Mouse (Mus musculus) cerebellum, postnatal 10 days (tissue): ENCODE results near the gene Tfdp1.

Experiments used
- DNase-seq, 2 experiments: peaks; one replicate each; pipeline ENCODE4 v3.0.0; 2021; ENCODE audit warnings: mixed read lengths in 2 of 2

The Tfdp1 gene

GRCm38 (mm10) chr8:13427351-13427750 lies 88.8 kb downstream of the Tfdp1 start:
- no peak for DNase-seq
